Mouse (Mus musculus) MEL (cell line): ENCODE data around the gene Brcc3. TPM values are rescaled to one million over a fixed set of nuclear protein-coding genes. Genes with fewer than 3 reads are reported as not detected.
"Not testable (repeated sequence)": the region's sequence is repeated elsewhere in the genome, so short reads cannot be mapped to it uniquely, and the experiment has no call there.

Experiments used
- DNase-seq: peaks from one replicate; pipeline ENCODE4 v3.0.0; 2011; ENCODE audit warnings: low read depth, low spot score
- H3K27ac ChIP-seq: 2 replicates; pipeline ENCODE4 v1.5.1; 2012; ENCODE audit warnings: low read depth, mild to moderate bottlenecking, control low read depth, low read length, moderate library complexity; ENCODE audit not compliant: control insufficient read depth
- H3K27me3 ChIP-seq, 2 experiments: fragments of 150-350 bp in 1 of 2; sonication (generic) in 1 of 2; 2 replicates each; pipeline ENCODE4 v1.6.1; 2012; ENCODE audit warnings: low read length in 2 of 2, mild to moderate bottlenecking in 2 of 2, improper control_type of control experiment in 1 of 2, moderate library complexity in 1 of 2; ENCODE audit not compliant: insufficient read depth in 2 of 2, control insufficient read depth in 1 of 2
- H3K36me3 ChIP-seq, 2 experiments: 2 replicates each; pipeline ENCODE4 v1.6.1; 2012 to 2014; ENCODE audit warnings: low read length in 2 of 2, improper control_type of control experiment in 1 of 2, inconsistent platforms in 1 of 2, mild to moderate bottlenecking in 1 of 2; ENCODE audit not compliant: insufficient read depth in 2 of 2, control insufficient read depth in 1 of 2
- H3K4me1 ChIP-seq, 2 experiments: fragments of 150-350 bp in 1 of 2; sonication (generic) in 1 of 2; 2 replicates each; pipeline ENCODE4 v1.6.1; 2012; ENCODE audit warnings: low read length in 2 of 2, improper control_type of control experiment in 1 of 2, mild to moderate bottlenecking in 1 of 2; ENCODE audit not compliant: insufficient read depth in 2 of 2, control insufficient read depth in 1 of 2
- H3K4me3 ChIP-seq, 2 experiments: fragments of 150-350 bp in 1 of 2; sonication (generic) in 1 of 2; 2 replicates each; pipeline ENCODE4 v1.5.1; 2012; ENCODE audit warnings: low read depth in 2 of 2, low read length in 2 of 2, mild to moderate bottlenecking in 2 of 2, moderate library complexity in 2 of 2, control low read depth in 1 of 2, improper control_type of control experiment in 1 of 2; ENCODE audit not compliant: control insufficient read depth in 1 of 2, insufficient read depth in 1 of 2
- H3K79me2 ChIP-seq: 2 replicates; pipeline ENCODE4 v1.6.1; 2012; ENCODE audit warnings: mild to moderate bottlenecking, low read length, moderate library complexity; ENCODE audit not compliant: control insufficient read depth, poor library complexity, insufficient read depth
- H3K9ac ChIP-seq: 2 replicates; pipeline ENCODE4 v1.6.1; 2012; ENCODE audit warnings: low read depth, mild to moderate bottlenecking, control low read depth, low read length, moderate library complexity; ENCODE audit not compliant: control insufficient read depth, poor library complexity, severe bottlenecking
- H3K9me3 ChIP-seq: fragments of 150-350 bp; sonication (generic); replicated peaks from 2 replicates; pipeline ENCODE4 v1.6.1; 2012; ENCODE audit warnings: mild to moderate bottlenecking, low read length, improper control_type of control experiment, moderate library complexity; ENCODE audit not compliant: insufficient read depth
- CHD1 ChIP-seq: IDR thresholded peaks from 2 replicates; pipeline ENCODE4 v1.6.1; 2012; ENCODE audit warnings: low read depth, mild to moderate bottlenecking, inconsistent platforms, low read length, improper control_type of control experiment
- CHD2 ChIP-seq: IDR thresholded peaks from 2 replicates; pipeline ENCODE4 v1.6.1; 2011; ENCODE audit warnings: low read length, improper control_type of control experiment
- KAT2A ChIP-seq: conservative IDR thresholded peaks from 2 replicates; pipeline ENCODE4 v1.6.1; 2012; ENCODE audit warnings: low read depth, low read length, improper control_type of control experiment, inconsistent platforms
- MAX ChIP-seq: IDR thresholded peaks from 2 replicates; pipeline ENCODE4 v1.6.1; 2011; ENCODE audit warnings: low read length, improper control_type of control experiment
- SMC3 ChIP-seq: IDR thresholded peaks from 2 replicates; pipeline ENCODE4 v1.6.1; 2011; ENCODE audit warnings: low read depth, low read length, improper control_type of control experiment
- UBTF ChIP-seq: IDR thresholded peaks from 2 replicates; pipeline ENCODE4 v1.6.1; 2012; ENCODE audit warnings: low read depth, mild to moderate bottlenecking, inconsistent platforms, low read length, improper control_type of control experiment, moderate library complexity, borderline replicate concordance; ENCODE audit not compliant: insufficient read depth
- ZNF384 ChIP-seq: IDR thresholded peaks from 2 replicates; pipeline ENCODE4 v1.6.1; 2012; ENCODE audit warnings: low read depth, mild to moderate bottlenecking, inconsistent platforms, low read length, improper control_type of control experiment
- polyA plus RNA-seq, 2 experiments: library from polyadenylated mRNA; stranded (reverse) in 1 of 2; unstranded in 1 of 2; fragments of >175 nt in 1 of 2; fragments of >200 nt in 1 of 2; gene quantifications; 2 replicates each; pipeline versions ENCODE4 v1.2.1 to v1.2.4; 2012; ENCODE audit warnings: low replicate concordance in 2 of 2, low read depth in 1 of 2; ENCODE audit not compliant: insufficient read length in 2 of 2, insufficient read depth in 1 of 2, missing spikeins in 1 of 2
- total RNA-seq: library from RNA; depleted of rRNA; stranded (reverse); fragments of 300-350 nt; gene quantifications from 2 replicates; pipeline ENCODE4 v1.2.3, GENCODE M21; 2012; rRNA removed

Gene Brcc3
- total and polyA plus RNA-seq, 3 experiments: 18.4 to 51.7 TPM; not detected in 1

DNA sequence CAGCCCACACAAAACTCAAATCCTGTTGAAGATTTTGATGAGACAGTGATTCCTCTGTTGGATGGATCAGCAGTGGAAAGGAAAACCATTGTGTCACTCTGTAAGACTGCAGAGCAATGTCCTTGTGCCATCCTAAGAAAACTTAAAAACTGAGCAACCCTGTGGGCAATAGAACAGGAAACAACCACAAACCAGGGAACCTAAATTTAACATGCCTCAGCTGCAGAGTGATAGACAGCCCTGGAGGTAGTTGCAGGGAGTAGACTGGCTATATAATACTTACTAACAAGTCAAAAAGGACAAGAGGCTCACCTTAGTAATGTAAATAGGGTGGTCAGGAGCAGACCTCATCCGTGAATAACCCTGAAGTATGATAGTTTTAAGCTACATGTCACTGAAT lies 38.2 kb downstream of the Brcc3 start:
- Histone ChIP-seq H3K4me3 (no peak overlapping the region), H3K9me3 (no peaks in the 10 kb centered on the region), H3K36me3 (no peaks in the 10 kb centered on the region; a peak in 1 of 4 replicates), H3K27me3 (no peaks in the 10 kb centered on the region), H3K9ac (no peak overlapping the region), H3K79me2 (no peaks in the 10 kb centered on the region), H3K27ac (no peak overlapping the region), H3K4me1 (no peaks in the 10 kb centered on the region)
- DNase-seq: no peak
- TF ChIP-seq UBTF (no peak), SMC3 (no peak), KAT2A (no peak), CHD2 (no peak)

DNA sequence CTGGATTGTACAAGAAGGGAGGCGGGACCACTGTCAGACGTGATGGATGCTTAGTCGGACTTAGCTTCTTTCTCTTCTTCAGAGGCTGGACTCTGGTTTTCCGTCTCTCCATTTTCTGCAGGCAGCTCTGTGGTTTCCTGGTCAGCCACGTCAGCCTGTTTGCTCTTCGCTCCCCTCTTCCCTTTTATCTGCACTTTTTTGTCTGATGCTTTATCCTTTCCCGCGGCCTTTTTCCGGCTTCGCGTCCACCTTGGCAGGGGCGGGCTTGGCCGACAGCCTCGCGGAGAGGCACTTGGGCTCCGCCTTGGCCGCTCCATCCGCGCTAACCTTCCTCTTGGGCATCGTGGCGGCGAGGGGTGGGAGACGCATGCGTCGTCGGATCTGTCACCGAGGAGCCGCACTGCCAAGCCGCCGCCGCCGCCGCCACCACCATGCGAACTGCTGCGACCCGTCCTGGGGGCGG lies 58.8 kb downstream of the Brcc3 start:
- H3K36me3 ChIP-seq, H3K79me2 ChIP-seq, H3K27ac ChIP-seq, H3K27me3 ChIP-seq, H3K4me3 ChIP-seq, H3K4me1 ChIP-seq, DNase-seq, H3K9me3 ChIP-seq, H3K9ac ChIP-seq: not testable (repeated sequence)

DNA sequence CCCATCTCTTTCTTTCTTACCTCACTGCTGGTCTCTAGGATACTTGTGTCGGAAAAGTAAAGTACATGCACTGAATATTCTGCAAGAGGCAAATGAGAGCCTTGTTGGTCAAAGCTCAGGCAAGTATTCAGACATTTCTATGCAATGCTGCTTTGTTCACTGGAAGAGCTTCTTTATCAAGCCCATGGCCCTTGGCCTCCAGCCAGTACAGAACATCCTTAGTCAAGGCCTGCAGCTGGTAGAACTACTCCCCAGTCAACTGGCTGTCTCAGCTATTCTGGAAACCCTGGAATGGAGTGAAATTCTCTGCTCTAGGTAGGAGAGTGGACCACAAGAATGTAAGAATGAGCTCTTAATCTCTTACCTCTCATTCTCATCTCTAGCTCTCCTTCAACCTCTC lies 73.5 kb downstream of the Brcc3 start:
- no peak overlapping the region for H3K4me3 ChIP-seq
- no peaks in the 10 kb centered on the region for H3K27me3 ChIP-seq
- H3K27ac ChIP-seq: no peak overlapping the region
- TF ChIP-seq MAX: no peak
- no peak for TF ChIP-seq CHD1
- TF ChIP-seq ZNF384: no peak
- DNase-seq: peak; percentile 14
- H3K36me3 ChIP-seq: no peaks in the 10 kb centered on the region
- no peaks in the 10 kb centered on the region for H3K9me3 ChIP-seq
- no peak overlapping the region for H3K9ac ChIP-seq
- H3K4me1 ChIP-seq: no peaks in the 10 kb centered on the region
- no peaks in the 10 kb centered on the region for H3K79me2 ChIP-seq

Other genes with a start within 250 kb of the Brcc3 start
- gene Fundc2, start 34.2 kb upstream of the Brcc3 start, total RNA-seq: 17.0 and 18.0 TPM in 2 replicates
- gene Fundc2, start 34.2 kb upstream of the Brcc3 start, polyA plus RNA-seq: 10 to 100 TPM in 1 of 2 experiments, not detected in 1; 41.5 TPM
- 0.65 and 1.1 TPM in 2 replicates for gene F8, start 34.0 kb upstream of the Brcc3 start, total RNA-seq
- gene F8, start 34.0 kb upstream of the Brcc3 start, polyA plus RNA-seq: under 1 TPM in 1 of 2 experiments, not detected in 1; 0.67 TPM
- gene Cmc4, start within 50 bp of the Brcc3 start, total RNA-seq: 10.6 and 11.9 TPM in 2 replicates
- gene Cmc4, start within 50 bp of the Brcc3 start, polyA plus RNA-seq: 10 to 100 TPM in 1 of 2 experiments, not detected in 1; 10.7 TPM
- 4.3 TPM in 2 replicates for gene Mtcp1, start within 50 bp of the Brcc3 start, total RNA-seq
- 1 to 10 TPM in 1 of 2 experiments, not detected in 1; 7.6 TPM for gene Mtcp1, start within 50 bp of the Brcc3 start, polyA plus RNA-seq
- 71.6 and 81.4 TPM in 2 replicates for gene Vbp1, start 97.7 kb downstream of the Brcc3 start, total RNA-seq
- gene Vbp1, start 97.7 kb downstream of the Brcc3 start, polyA plus RNA-seq: 10 to 100 TPM in 1 of 2 experiments, not detected in 1; 61.9 TPM
- gene Rab39b, start 161.6 kb downstream of the Brcc3 start, total RNA-seq: not detected in 2 replicates
- not detected for gene Rab39b, start 161.6 kb downstream of the Brcc3 start, polyA plus RNA-seq